Mouse (Mus musculus): ENCODE measurements around the gene Lce1e. TPM values are rescaled to one million over a fixed set of nuclear protein-coding genes. Genes with fewer than 3 reads are reported as not detected.
"Not testable (repeated sequence)": the region's sequence is repeated elsewhere in the genome, so short reads cannot be mapped to it uniquely, and the experiment has no call there.

Gene Lce1e
- total RNA-seq (2022): not detected

GRCm38 (mm10) chr3:92708974-92709373 lies at the start of gene Lce1e:
Gene Lce1e, minus strand, starts transcription at chr3:92709074.
- DNase-seq (ENCODE audit: low spot score in 2 of 2): no peak

- no peak for DNase-seq (ENCODE audit: low spot score in 2 of 2)
Observed at GRCm38 (mm10) chr3:92753197-92753596, 44.3 kb upstream of the Lce1e start.

- DNase-seq (ENCODE audit: low spot score in 2 of 2): no peak
Observed at GRCm38 (mm10) chr3:92752238-92752637, 43.4 kb upstream of the Lce1e start, which contains the start of gene Lce1g. Gene Lce1g, minus strand, starts transcription at chr3:92752338.

GRCm38 (mm10) chr3:92738996-92739395 lies 30.1 kb upstream of the Lce1e start, which contains the start of gene Gm38119:
Gene Gm38119, minus strand, starts transcription at chr3:92739096.
- no peak for DNase-seq (ENCODE audit: low spot score in 2 of 2)

- DNase-seq (ENCODE audit: low spot score in 2 of 2): no peak
Observed at GRCm38 (mm10) chr3:92722631-92723030, 13.8 kb upstream of the Lce1e start.

- DNase-seq (ENCODE audit: low spot score in 2 of 2): no peak
Observed at GRCm38 (mm10) chr3:92720250-92720649, 11.4 kb upstream of the Lce1e start, which contains the start of gene Lce1f. Gene Lce1f, minus strand, starts transcription at chr3:92720350.

- no peak for DNase-seq (ENCODE audit: low spot score in 2 of 2)
Observed at GRCm38 (mm10) chr3:92715122-92715521, 6.2 kb upstream of the Lce1e start.

GRCm38 (mm10) chr3:92694613-92695012 lies 14.3 kb downstream of the Lce1e start:
- no peak for DNase-seq (ENCODE audit: low spot score in 2 of 2)

GRCm38 (mm10) chr3:92691688-92692087 lies 17.2 kb downstream of the Lce1e start:
- DNase-seq (ENCODE audit: low spot score in 2 of 2): no peak

- DNase-seq (ENCODE audit: low spot score in 2 of 2): not testable (repeated sequence)
Observed at GRCm38 (mm10) chr3:92689154-92689553, 19.7 kb downstream of the Lce1e start.

- no peak for DNase-seq (ENCODE audit: low spot score in 2 of 2)
Observed at GRCm38 (mm10) chr3:92687110-92687509, 21.8 kb downstream of the Lce1e start, which contains the start of gene Lce1d. Gene Lce1d, minus strand, starts transcription at chr3:92687210.

GRCm38 (mm10) chr3:92678947-92679346 lies 29.9 kb downstream of the Lce1e start, which contains the start of gene Lce1c:
Gene Lce1c, plus strand, starts transcription at chr3:92679247.
- no peak for DNase-seq (ENCODE audit: low spot score in 2 of 2)

GRCm38 (mm10) chr3:92670215-92670614 lies 38.7 kb downstream of the Lce1e start, which contains the start of gene Lce1a2:
Gene Lce1a2, minus strand, starts transcription at chr3:92670315.
- no peak for DNase-seq (ENCODE audit: low spot score in 2 of 2)

Other genes starting within 250 kb of the Lce1e start
- gene Sprr1a, start 223.2 kb downstream of the Lce1e start, total RNA-seq (2022): not detected
- not detected for gene Sprr4, start 208.6 kb downstream of the Lce1e start, total RNA-seq (2022)
- not detected for gene 2310046K23Rik, start 174.6 kb downstream of the Lce1e start, total RNA-seq (2022)
- not detected for gene Ivl, start 135.3 kb downstream of the Lce1e start, total RNA-seq (2022)
- not detected for gene Smcp, start 120.1 kb downstream of the Lce1e start, total RNA-seq (2022)
- gene 2210017I01Rik, start 101.6 kb downstream of the Lce1e start, total RNA-seq (2022): not detected
- not detected for gene Lce6a, start 87.4 kb downstream of the Lce1e start, total RNA-seq (2022)
- gene Lce1a1, start 60.8 kb downstream of the Lce1e start, total RNA-seq (2022): not detected
- gene Lce1b, start 52.1 kb downstream of the Lce1e start, total RNA-seq (2022): not detected
- not detected for gene Lce1a2, start 38.8 kb downstream of the Lce1e start, total RNA-seq (2022)
- not detected for gene Lce1c, start 29.8 kb downstream of the Lce1e start, total RNA-seq (2022)
- gene Lce1d, start 21.9 kb downstream of the Lce1e start, total RNA-seq (2022): not detected
- gene Lce1f, start 11.3 kb upstream of the Lce1e start, total RNA-seq (2022): not detected
- not detected for gene Gm38119, start 30.0 kb upstream of the Lce1e start, total RNA-seq (2022)
- not detected for gene Lce1g, start 43.3 kb upstream of the Lce1e start, total RNA-seq (2022)
- gene Lce1h, start 56.0 kb upstream of the Lce1e start, total RNA-seq (2022): not detected
- not detected for gene Lce1i, start 69.8 kb upstream of the Lce1e start, total RNA-seq (2022)
- not detected for gene Lce1j, start 81.4 kb upstream of the Lce1e start, total RNA-seq (2022)
- gene Lce1k, start 98.8 kb upstream of the Lce1e start, total RNA-seq (2022): not detected
- not detected for gene Kprp, start 118.2 kb upstream of the Lce1e start, total RNA-seq (2022)
- gene Lce1l, start 142.2 kb upstream of the Lce1e start, total RNA-seq (2022): not detected
- not detected for gene 2310050C09Rik, start 161.1 kb upstream of the Lce1e start, total RNA-seq (2022)
- not detected for gene Lce3a, start 217.2 kb upstream of the Lce1e start, total RNA-seq (2022)
- not detected for gene Lce3b, start 223.9 kb upstream of the Lce1e start, total RNA-seq (2022)
- gene Lce3c, start 235.4 kb upstream of the Lce1e start, total RNA-seq (2022): not detected
- gene Lce3d, start 248.3 kb upstream of the Lce1e start, total RNA-seq (2022): not detected